Mouse (Mus musculus) urinary bladder, adult 18-20 months (tissue): ENCODE results near the gene Ifi207.
"Not testable (repeated sequence)": the region's sequence is repeated elsewhere in the genome, so short reads cannot be mapped to it uniquely, and the experiment has no call there.

ENCODE experiments used
- DNase-seq, 2 experiments: peaks; one replicate each; pipeline ENCODE4 v3.0.0; 2022; ENCODE audit warnings: low spot score in 2 of 2, mixed read lengths in 2 of 2

Gene Ifi207

DNA sequence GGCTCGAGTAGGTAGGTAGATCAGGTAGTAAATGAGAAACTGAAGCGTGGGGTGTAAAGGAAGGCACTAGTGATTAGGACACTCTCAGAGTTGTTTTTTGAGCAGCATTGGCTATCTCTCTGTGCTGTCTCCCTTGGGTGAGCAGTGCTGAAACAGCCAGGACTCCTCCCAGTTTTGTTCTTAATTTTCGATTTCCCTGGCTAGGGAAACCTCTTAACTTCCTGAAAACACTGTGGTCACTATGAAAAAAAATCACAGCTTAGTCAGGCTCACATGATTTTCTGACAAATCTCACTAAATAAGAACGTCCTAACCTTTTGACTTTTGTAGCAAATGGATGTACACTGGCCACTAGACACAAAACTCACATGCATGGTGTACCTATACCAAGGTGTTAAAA, at the start of gene Ifi207:
TSS of gene Ifi207 (minus strand) at position 92 of the 400 bp plus-strand sequence.
- DNase-seq: no peak

DNA sequence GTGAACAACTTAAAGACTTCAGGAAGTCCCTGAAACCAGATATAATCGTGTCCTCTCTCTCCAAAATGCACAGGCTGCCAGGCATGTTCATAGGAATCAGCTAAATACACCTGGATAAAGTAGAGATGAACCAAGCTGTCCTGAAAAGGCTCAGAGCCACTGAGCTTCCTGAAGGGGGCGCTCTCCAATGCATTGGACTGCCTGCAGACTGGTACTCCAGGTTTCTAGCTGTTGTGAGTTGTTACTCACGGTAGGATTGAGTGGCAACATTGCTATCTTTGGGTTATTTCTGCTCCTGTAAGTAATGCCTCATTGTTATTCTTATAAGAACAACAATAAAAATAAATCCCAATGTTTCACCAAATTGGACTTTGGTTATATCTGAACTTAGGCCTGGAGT, 31.9 kb upstream of the Ifi207 start:
- DNase-seq: not testable (repeated sequence)

DNA sequence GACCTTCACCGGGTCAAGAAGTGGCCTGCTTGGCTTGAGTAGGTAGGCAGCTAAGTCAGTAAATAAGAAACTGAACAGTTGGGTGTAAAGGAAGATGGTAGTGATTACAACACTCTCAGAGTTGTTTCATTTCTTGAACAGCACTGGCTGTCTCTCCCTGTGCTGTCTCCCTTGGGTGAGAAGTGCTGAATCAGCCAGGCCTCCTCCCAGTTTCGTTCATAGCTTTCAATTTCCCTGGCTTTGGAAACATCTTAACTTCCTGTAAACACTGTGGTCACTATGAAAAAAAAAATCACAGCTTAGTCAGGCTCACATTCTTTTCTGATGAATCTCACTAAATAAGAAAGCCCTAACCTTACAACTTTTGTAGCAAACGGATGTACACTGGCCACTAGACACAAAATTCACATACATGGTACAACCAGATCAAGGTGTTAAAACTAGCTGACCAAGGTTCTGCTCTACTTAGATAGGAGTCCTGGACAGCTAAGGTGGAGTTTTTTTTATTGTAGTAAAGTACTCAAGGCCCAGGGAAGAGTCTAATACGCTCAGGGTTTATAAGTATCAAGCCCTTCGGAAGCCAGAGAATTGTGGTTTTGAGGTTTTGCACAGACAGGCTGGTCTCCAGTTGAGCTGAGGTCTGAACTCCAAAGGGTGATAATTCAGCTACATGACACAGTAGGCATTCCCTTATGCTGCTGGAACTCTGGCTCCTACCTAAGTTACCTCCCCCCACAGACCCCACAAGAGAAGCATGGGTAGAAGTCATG, 25.5 kb upstream of the Ifi207 start, which contains the start of gene Ifi204:
TSS of gene Ifi204 (minus strand) at position 96 of the 770 bp plus-strand sequence.
- DNase-seq: peak in 1 of 2 experiments; percentile 51

DNA sequence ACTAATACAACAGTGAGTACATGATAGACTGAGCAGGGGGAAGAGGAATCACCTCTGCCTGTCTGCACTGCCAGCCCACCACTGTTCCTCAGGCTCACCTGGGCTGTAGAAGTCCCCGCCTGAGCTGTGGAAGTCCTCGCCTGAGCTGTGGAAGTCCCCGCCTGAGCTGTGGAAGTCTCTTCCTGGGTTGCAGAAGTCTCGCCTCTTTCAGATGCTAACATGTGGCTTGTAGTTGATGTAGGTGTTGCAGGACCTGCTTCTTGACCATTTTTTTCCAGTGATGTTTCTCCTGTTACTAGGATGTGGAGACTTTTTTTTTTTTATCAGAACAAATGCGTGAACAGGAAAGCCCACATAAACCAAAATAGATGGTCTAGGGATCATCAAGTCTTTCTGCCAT, 18.5 kb upstream of the Ifi207 start:
- DNase-seq: not testable (repeated sequence)

DNA sequence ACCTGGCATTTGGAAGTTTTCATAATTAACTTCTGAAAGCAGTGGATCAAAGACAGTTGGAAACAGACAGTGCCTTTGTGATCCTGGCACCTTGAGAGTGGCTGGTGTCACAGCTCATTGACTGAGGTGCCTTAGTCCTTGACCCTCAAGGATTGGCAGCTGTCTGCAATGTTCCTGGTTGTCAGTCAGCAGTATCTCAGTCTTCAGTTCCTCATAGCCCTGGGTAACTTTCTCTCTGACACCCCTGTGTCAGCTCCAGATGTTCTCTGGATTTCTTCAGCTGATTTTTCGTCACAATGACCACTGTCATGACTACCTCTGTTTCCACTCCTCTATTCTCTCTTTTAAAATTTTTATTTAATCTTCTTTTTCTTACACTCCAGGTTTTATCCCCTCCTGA, 715 bp upstream of the Ifi207 start:
- DNase-seq: no peak

DNA sequence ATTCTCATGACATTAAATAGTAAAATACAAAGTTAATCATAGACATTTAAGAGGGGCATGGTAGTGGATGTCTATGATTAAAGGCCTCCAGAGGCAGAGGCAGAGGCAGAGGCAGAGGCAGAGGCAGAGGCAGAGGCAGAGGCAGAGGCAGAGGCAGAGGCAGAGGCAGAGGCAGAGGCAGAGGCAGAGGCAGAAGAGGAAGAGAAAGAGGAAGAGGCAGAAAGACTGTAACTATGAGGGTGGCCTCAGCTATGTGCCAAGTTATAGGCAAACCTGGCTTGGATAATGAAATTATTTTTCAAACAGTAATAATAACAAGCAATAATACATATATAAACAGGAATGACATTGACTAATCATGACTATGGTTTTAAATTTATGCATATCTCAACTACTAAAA, 1.0 kb downstream of the Ifi207 start:
- no peak for DNase-seq

DNA sequence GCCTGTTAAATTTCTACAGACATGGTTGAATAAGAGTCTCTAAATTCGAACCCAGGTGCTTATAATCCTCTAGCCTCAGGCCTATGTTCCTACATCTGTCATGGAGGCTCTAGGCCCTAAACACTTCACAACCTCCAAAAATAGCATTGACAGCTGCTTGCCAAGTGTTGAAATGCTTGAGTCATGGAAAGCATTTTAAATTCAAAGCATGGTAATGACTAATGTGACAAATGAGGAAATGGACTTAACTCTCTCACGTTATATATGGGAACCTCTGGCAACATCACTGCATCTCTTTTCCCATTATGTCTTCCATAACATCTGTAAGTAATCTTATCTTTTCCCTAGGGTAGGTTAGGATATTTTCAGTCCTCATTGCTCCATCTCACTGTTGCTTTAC, 4.6 kb downstream of the Ifi207 start:
- DNase-seq: no peak

DNA sequence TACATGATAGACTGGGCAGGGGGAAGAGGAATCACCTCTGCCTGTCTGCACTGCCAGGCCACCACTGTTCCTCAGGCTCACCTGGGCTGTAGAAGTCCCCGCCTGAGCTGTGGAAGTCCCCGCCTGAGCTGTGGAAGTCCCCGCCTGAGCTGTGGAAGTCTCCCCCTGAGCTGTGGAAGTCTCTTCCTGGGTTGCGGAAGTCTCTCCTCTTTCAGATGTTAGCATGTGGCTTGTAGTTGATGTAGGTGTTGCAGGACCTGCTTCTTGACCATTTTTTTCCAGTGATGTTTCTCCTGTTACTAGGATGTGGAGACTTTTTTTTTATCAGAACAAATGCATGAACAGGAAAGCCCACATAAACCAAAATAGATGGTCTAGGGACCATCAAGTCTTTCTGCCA, 6.5 kb downstream of the Ifi207 start:
- not testable (repeated sequence) for DNase-seq

DNA sequence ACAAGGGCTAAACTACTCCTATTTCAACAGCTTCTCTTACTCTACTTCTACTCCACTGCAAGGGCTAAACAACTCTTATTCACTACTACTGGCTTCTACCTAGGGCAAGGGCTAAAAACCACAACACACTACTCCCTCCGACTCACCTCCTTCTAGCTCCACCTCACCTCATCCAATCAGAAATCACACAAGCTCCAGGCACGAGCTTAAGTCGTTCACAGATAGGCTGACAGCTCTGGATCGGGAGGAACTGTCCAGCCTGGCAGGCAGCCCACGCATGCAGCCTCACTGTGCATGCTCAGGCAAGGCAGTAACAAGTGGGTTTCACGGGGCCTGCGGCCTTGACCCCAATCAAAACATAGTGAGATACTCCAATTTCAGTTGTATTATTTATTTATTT, 8.3 kb downstream of the Ifi207 start:
- no peak for DNase-seq

DNA sequence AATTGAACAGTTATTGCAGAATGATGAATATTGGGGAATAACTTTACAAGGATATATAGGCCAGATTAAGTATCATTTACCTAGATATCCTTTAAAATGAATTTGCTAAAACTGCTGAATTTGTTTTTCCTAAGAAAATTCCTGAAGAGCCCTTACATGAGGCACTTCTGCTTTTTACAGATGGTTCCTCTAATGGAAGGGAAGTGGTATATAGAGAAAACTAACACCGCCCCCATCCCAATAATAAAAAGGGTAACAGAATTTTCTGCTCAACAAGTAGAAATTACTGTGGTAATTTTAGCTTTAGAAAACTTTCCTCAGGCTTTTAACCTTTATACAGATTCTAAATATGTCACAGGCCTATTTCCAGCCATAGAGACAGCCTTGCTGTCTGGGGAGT, 47.3 kb downstream of the Ifi207 start:
- no peak for DNase-seq

DNA sequence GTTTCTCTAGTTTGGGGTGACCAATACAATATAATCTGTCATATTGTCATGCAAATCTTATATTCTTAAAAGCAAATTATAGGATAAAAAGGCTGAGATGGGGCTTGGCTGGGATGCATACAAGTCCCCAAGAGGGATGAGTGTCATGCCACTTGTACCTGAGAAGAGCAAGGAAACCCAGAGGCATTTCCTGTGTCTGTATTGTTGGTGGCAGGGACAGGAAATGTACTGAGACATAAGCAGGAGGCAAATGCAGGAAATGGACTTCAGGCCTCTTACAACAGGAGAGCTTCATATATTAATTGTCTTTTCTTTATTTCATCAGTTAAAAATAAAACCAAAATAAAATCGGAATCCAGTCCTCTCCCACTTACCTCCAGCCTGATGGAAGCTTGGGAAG, 62.9 kb downstream of the Ifi207 start:
- DNase-seq: not testable (repeated sequence)

DNA sequence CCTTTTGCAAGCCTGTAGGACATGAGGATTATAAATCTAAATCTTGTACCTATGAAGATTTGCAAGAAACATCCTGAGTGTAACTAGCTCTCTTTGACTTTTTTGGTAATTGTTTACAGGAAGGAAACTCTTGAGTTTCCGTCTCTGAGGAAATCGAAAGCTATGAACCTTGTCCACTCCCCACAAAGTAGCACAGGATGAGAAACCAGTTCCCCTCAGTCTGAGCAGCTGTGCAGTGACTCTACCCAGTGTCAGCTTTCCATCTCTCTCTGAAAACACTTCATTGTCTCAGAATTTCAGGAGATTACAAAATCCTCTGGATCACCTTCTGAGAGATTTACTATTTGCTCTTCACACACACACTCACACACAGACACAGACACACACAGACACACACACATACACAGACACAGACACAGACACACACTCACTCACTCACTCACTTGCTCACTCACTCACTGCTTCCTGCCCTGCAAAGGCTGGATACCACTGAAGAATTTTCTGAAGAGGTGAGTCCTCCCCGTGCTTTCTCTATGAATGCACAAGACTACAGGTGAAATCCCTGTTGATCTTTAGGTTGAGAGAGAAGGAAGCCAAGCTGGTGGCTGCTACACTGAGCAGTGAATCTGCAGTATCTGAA, 68.0 kb downstream of the Ifi207 start, which contains the start of gene Ifi208:
TSS of gene Ifi208 (plus strand) at position 218 of the 640 bp plus-strand sequence.
- DNase-seq: not testable (repeated sequence)
